Mouse (Mus musculus) thymus, adult 18-20 months (tissue): Measurements from ENCODE around the gene Ostm1.

Source experiments
- DNase-seq, 2 experiments: peaks; one replicate each; pipeline ENCODE4 v3.0.0; 2022; ENCODE audit warnings: mixed read lengths in 2 of 2

Ostm1 gene

GRCm38 (mm10) chr10:42583902-42584435 lies 347 bp downstream of the Ostm1 start:
- no peak for DNase-seq

GRCm38 (mm10) chr10:42584436-42584983 lies 888 bp downstream of the Ostm1 start:
- DNase-seq, result no peak

- no peak for DNase-seq
Observed at GRCm38 (mm10) chr10:42585156-42585555, 1.5 kb downstream of the Ostm1 start.

GRCm38 (mm10) chr10:42585596-42586305 lies 2.1 kb downstream of the Ostm1 start:
- DNase-seq, result no peak

- DNase-seq, result no peak
Observed at GRCm38 (mm10) chr10:42587961-42588750, 4.5 kb downstream of the Ostm1 start.

- no peak for DNase-seq
Observed at GRCm38 (mm10) chr10:42589505-42589904, 5.9 kb downstream of the Ostm1 start.

- no peak for DNase-seq
Observed at GRCm38 (mm10) chr10:42590261-42591184, 6.9 kb downstream of the Ostm1 start.

- DNase-seq, result no peak
Observed at GRCm38 (mm10) chr10:42591185-42591992, 7.8 kb downstream of the Ostm1 start.

- no peak for DNase-seq
Observed at GRCm38 (mm10) chr10:42591993-42592686, 8.5 kb downstream of the Ostm1 start.

- no peak for DNase-seq
Observed at GRCm38 (mm10) chr10:42593201-42593600, 9.6 kb downstream of the Ostm1 start.

GRCm38 (mm10) chr10:42598615-42599014 lies 15.0 kb downstream of the Ostm1 start:
- DNase-seq, result no peak

GRCm38 (mm10) chr10:42601556-42601955 lies 17.9 kb downstream of the Ostm1 start:
- no peak for DNase-seq

GRCm38 (mm10) chr10:42604874-42605273 lies 21.3 kb downstream of the Ostm1 start:
- DNase-seq, result no peak

GRCm38 (mm10) chr10:42606757-42607156 lies 23.1 kb downstream of the Ostm1 start:
- DNase-seq, result no peak

- no peak for DNase-seq
Observed at GRCm38 (mm10) chr10:42613075-42613474, 29.5 kb downstream of the Ostm1 start.

- no peak for DNase-seq
Observed at GRCm38 (mm10) chr10:42613639-42614381, 30.2 kb downstream of the Ostm1 start.

- no peak for DNase-seq
Observed at GRCm38 (mm10) chr10:42614766-42615165, 31.1 kb downstream of the Ostm1 start.

- no peak for DNase-seq
Observed at GRCm38 (mm10) chr10:42618291-42618690, 34.7 kb downstream of the Ostm1 start.

- no peak for DNase-seq
Observed at GRCm38 (mm10) chr10:42625907-42626306, 42.3 kb downstream of the Ostm1 start.
